In genomic region chr11:59239428-59239785, GRCm38 (mm10) we compare ENCODE assay signal across 16 mouse cellular contexts. TPM values are rescaled to one million over a fixed set of nuclear protein-coding genes. Genes with fewer than 3 reads are reported as not detected.
A peak's percentile ranks its signal among the peaks of the same experiment; 100 is the strongest.
DNase-seq lines count a peak whose midpoint lies in the region; ATAC-seq lines count a peak whose summit lies in the region.
"Had no signal": no experiment of that assay in that cellular context is flagged by ENCODE, and none has a peak within 500 bp of the region (broad histone marks: within the 10 kb centered on the region; RNA-seq: fewer than 3 reads in every experiment).

No protein-coding gene starts in this region.

- WGBS in forebrain, embryonic 12.5 days = 63% methylated on average over 4 of the region's 4 CpGs
- WGBS in forebrain, embryonic 16.5 days = 52% methylated on average over 4 of the region's 4 CpGs
- 59% methylated on average over 4 of the region's 4 CpGs for WGBS in midbrain, embryonic 11.5 days
- WGBS in midbrain, embryonic 15.5 days = 68% methylated on average over 4 of the region's 4 CpGs
- WGBS in limb, embryonic 10.5 days = 47% methylated on average over 4 of the region's 4 CpGs
- 65% methylated on average over 4 of the region's 4 CpGs for WGBS in neural tube, embryonic 15.5 days

- H3K4me2 ChIP-seq in forebrain, embryonic 12.5 days = no peak overlapping the region
- no peak overlapping the region for H3K4me2 ChIP-seq in forebrain, embryonic 16.5 days (ENCODE audit: low read length)
- H3K4me2 ChIP-seq in midbrain, embryonic 11.5 days = no peak overlapping the region; the same call in 1 of the 2 replicates
- no peak overlapping the region for H3K4me2 ChIP-seq in midbrain, embryonic 15.5 days
- no peak overlapping the region for H3K4me2 ChIP-seq in neural tube, embryonic 15.5 days
- H3K4me2 ChIP-seq: embryonic facial prominence, embryonic 13.5 days had no signal

- H3K4me3 ChIP-seq in forebrain, embryonic 12.5 days (replicated peaks) = no peak overlapping the region
- no peak overlapping the region for H3K4me3 ChIP-seq in forebrain, embryonic 16.5 days (replicated peaks; ENCODE audit: low read length)
- no peak overlapping the region for H3K4me3 ChIP-seq in midbrain, embryonic 11.5 days (ENCODE audit: low read depth, low read length)
- H3K4me3 ChIP-seq in midbrain, embryonic 15.5 days = no peak overlapping the region
- peak overlapping the region; percentile 6; the same call in 1 of the 2 replicates for H3K4me3 ChIP-seq in limb, embryonic 10.5 days
- no peak overlapping the region for H3K4me3 ChIP-seq in neural tube, embryonic 15.5 days (replicated peaks)
- H3K4me3 ChIP-seq: embryonic facial prominence, embryonic 13.5 days; megakaryocyte, embryonic 14.5 days had no signal

- H3K27me3 ChIP-seq in forebrain, embryonic 12.5 days = peaks cover 48% of the 10 kb centered on the region
- H3K27me3 ChIP-seq in forebrain, embryonic 16.5 days (replicated peaks; ENCODE audit: control insufficient read depth, insufficient read depth, low read length) = no peaks in the 10 kb centered on the region
- H3K27me3 ChIP-seq in midbrain, embryonic 11.5 days (ENCODE audit: control insufficient read depth, insufficient read depth, low read length) = peaks cover 2% of the 10 kb centered on the region
- no peaks in the 10 kb centered on the region for H3K27me3 ChIP-seq in midbrain, embryonic 15.5 days (replicated peaks)
- H3K27me3 ChIP-seq in limb, embryonic 10.5 days (ENCODE audit: low read depth, poor library complexity, severe bottlenecking) = peaks cover 60% of the 10 kb centered on the region
- 0 out of 2 replicates have a peak, but pooled peaks cover 3% of the 10 kb centered on the region for H3K27me3 ChIP-seq in neural tube, embryonic 15.5 days (replicated peaks)

- peak overlapping the region; percentile 26; the same call in 1 of the 2 replicates for H3K27ac ChIP-seq in forebrain, embryonic 12.5 days
- no peak overlapping the region for H3K27ac ChIP-seq in forebrain, embryonic 16.5 days (ENCODE audit: low read length)
- no peak overlapping the region for H3K27ac ChIP-seq in midbrain, embryonic 11.5 days (ENCODE audit: low read depth, low read length)
- H3K27ac ChIP-seq in midbrain, embryonic 15.5 days = no peak overlapping the region
- H3K27ac ChIP-seq in limb, embryonic 10.5 days = no peak overlapping the region
- H3K27ac ChIP-seq in neural tube, embryonic 15.5 days (replicated peaks) = no peak overlapping the region
- H3K27ac ChIP-seq: embryonic facial prominence, embryonic 13.5 days had no signal

- peaks cover 17% of the 10 kb centered on the region for H3K4me1 ChIP-seq in forebrain, embryonic 12.5 days
- H3K4me1 ChIP-seq in forebrain, embryonic 16.5 days (replicated peaks; ENCODE audit: control insufficient read depth, insufficient read depth, low read length) = peaks cover 8% of the 10 kb centered on the region
- peaks cover 5% of the 10 kb centered on the region for H3K4me1 ChIP-seq in midbrain, embryonic 11.5 days (ENCODE audit: control insufficient read depth, insufficient read depth, low read length)
- H3K4me1 ChIP-seq in midbrain, embryonic 15.5 days = peaks cover 5% of the 10 kb centered on the region
- H3K4me1 ChIP-seq in limb, embryonic 10.5 days = peaks cover 32% of the 10 kb centered on the region
- peaks cover 14% of the 10 kb centered on the region for H3K4me1 ChIP-seq in neural tube, embryonic 15.5 days

- no peak overlapping the region for H3K9ac ChIP-seq in forebrain, embryonic 12.5 days
- no peak overlapping the region for H3K9ac ChIP-seq in forebrain, embryonic 16.5 days (replicated peaks; ENCODE audit: low read depth, low read length)
- no peak overlapping the region for H3K9ac ChIP-seq in midbrain, embryonic 11.5 days (ENCODE audit: low read length)
- no peak overlapping the region for H3K9ac ChIP-seq in midbrain, embryonic 15.5 days
- no peak overlapping the region for H3K9ac ChIP-seq in neural tube, embryonic 15.5 days (replicated peaks)
- H3K9ac ChIP-seq: embryonic facial prominence, embryonic 13.5 days had no signal

- no peak for DNase-seq in midbrain, embryonic 11.5 days (ENCODE audit: low spot score, missing footprints)
- DNase-seq in limb, embryonic 10.5 days (ENCODE audit: low spot score) = no peak
- no peak for DNase-seq in left cerebral cortex, adult 18-20 months (ENCODE audit: low spot score in 2 of 2)

- no peaks in the 10 kb centered on the region for H3K36me3 ChIP-seq in forebrain, embryonic 12.5 days (replicated peaks)
- no peaks in the 10 kb centered on the region for H3K36me3 ChIP-seq in forebrain, embryonic 16.5 days (ENCODE audit: control insufficient read depth, insufficient read depth)
- no peaks in the 10 kb centered on the region for H3K36me3 ChIP-seq in midbrain, embryonic 11.5 days (ENCODE audit: control insufficient read depth, insufficient read depth, low read length)
- no peaks in the 10 kb centered on the region for H3K36me3 ChIP-seq in midbrain, embryonic 15.5 days (replicated peaks)
- no peaks in the 10 kb centered on the region for H3K36me3 ChIP-seq in limb, embryonic 10.5 days
- no peaks in the 10 kb centered on the region for H3K36me3 ChIP-seq in neural tube, embryonic 15.5 days
- H3K36me3 ChIP-seq: embryonic facial prominence, embryonic 13.5 days had no signal

- H3K9me3 ChIP-seq in forebrain, embryonic 12.5 days = no peaks in the 10 kb centered on the region
- no peaks in the 10 kb centered on the region for H3K9me3 ChIP-seq in forebrain, embryonic 16.5 days (ENCODE audit: control insufficient read depth, low read length)
- no peaks in the 10 kb centered on the region for H3K9me3 ChIP-seq in midbrain, embryonic 11.5 days (ENCODE audit: control insufficient read depth, low read length)
- H3K9me3 ChIP-seq in midbrain, embryonic 15.5 days = no peaks in the 10 kb centered on the region
- no peaks in the 10 kb centered on the region for H3K9me3 ChIP-seq in limb, embryonic 10.5 days (replicated peaks)
- no peaks in the 10 kb centered on the region for H3K9me3 ChIP-seq in neural tube, embryonic 15.5 days (replicated peaks)
- H3K9me3 ChIP-seq: embryonic facial prominence, embryonic 13.5 days; megakaryocyte, embryonic 14.5 days had no signal

- ATAC-seq in forebrain, embryonic 12.5 days (ENCODE audit: low FRiP score) = peak; percentile 30; the same call in 1 of the 2 replicates
- ATAC-seq in forebrain, embryonic 16.5 days = no peak; the same call in 1 of the 2 replicates
- ATAC-seq in midbrain, embryonic 11.5 days (ENCODE audit: low FRiP score) = peak; percentile 54; the same call in 1 of the 2 replicates
- ATAC-seq in midbrain, embryonic 15.5 days (replicated peaks) = no peak
- 0 out of 2 replicates have a peak, but pooled peaks have one; percentile 3 for ATAC-seq in neural tube, embryonic 15.5 days (ENCODE audit: low FRiP score)
- ATAC-seq in frontal cortex, adult (ENCODE audit: low TSS enrichment) = no peak

RNA-seq across cellular contexts. Expression of gene Arf1, which starts 11.3 kb away (rescaled TPM):
- 539 and 565 TPM in 2 replicates for polyA plus RNA-seq in forebrain, embryonic 12.5 days (2016; fragmentation: Nextera tagmentation; extraction: Ambion mirVana)
- polyA plus RNA-seq in forebrain, embryonic 16.5 days (2015; fragmentation: Nextera tagmentation; extraction: Ambion mirVana) = 645 and 666 TPM in 2 replicates
- polyA plus RNA-seq in midbrain, embryonic 11.5 days (2014; fragmentation: Nextera tagmentation; extraction: Ambion mirVana) = 574 and 583 TPM in 2 replicates
- polyA plus RNA-seq in midbrain, embryonic 15.5 days (2015; fragmentation: Nextera tagmentation; extraction: Ambion mirVana) = 645 TPM in 2 replicates
- polyA plus RNA-seq in limb, embryonic 10.5 days (2016; fragmentation: Nextera tagmentation; extraction: Ambion mirVana) = 648 and 692 TPM in 2 replicates
- 645 and 662 TPM in 2 replicates for polyA plus RNA-seq in neural tube, embryonic 15.5 days (2015; fragmentation: Nextera tagmentation; extraction: Ambion mirVana)
- total RNA-seq in left cerebral cortex, adult 18-20 months (2021) = 100 to 1,000 TPM; 451 to 469 TPM

RNA-seq across cellular contexts. Expression of gene 2310033P09Rik, which starts 31.3 kb away (rescaled TPM):
- 36.2 and 38.4 TPM in 2 replicates for polyA plus RNA-seq in forebrain, embryonic 12.5 days (2016; fragmentation: Nextera tagmentation; extraction: Ambion mirVana)
- polyA plus RNA-seq in forebrain, embryonic 16.5 days (2015; fragmentation: Nextera tagmentation; extraction: Ambion mirVana) = 21.7 and 27.3 TPM in 2 replicates
- polyA plus RNA-seq in midbrain, embryonic 11.5 days (2014; fragmentation: Nextera tagmentation; extraction: Ambion mirVana) = 41.7 and 42.0 TPM in 2 replicates
- 24.3 and 27.7 TPM in 2 replicates for polyA plus RNA-seq in midbrain, embryonic 15.5 days (2015; fragmentation: Nextera tagmentation; extraction: Ambion mirVana)
- 35.1 and 40.2 TPM in 2 replicates for polyA plus RNA-seq in limb, embryonic 10.5 days (2016; fragmentation: Nextera tagmentation; extraction: Ambion mirVana)
- 27.3 and 28.6 TPM in 2 replicates for polyA plus RNA-seq in neural tube, embryonic 15.5 days (2015; fragmentation: Nextera tagmentation; extraction: Ambion mirVana)
- 10 to 100 TPM; 20.6 to 21.2 TPM for total RNA-seq in left cerebral cortex, adult 18-20 months (2021)

RNA-seq across cellular contexts. Expression of gene Mrpl55, which starts 37.1 kb away (rescaled TPM):
- polyA plus RNA-seq in forebrain, embryonic 12.5 days (2016; fragmentation: Nextera tagmentation; extraction: Ambion mirVana) = 88.9 and 93.6 TPM in 2 replicates
- polyA plus RNA-seq in forebrain, embryonic 16.5 days (2015; fragmentation: Nextera tagmentation; extraction: Ambion mirVana) = 87.6 and 95.9 TPM in 2 replicates
- 88.7 and 93.3 TPM in 2 replicates for polyA plus RNA-seq in midbrain, embryonic 11.5 days (2014; fragmentation: Nextera tagmentation; extraction: Ambion mirVana)
- polyA plus RNA-seq in midbrain, embryonic 15.5 days (2015; fragmentation: Nextera tagmentation; extraction: Ambion mirVana) = 89.8 and 93.2 TPM in 2 replicates
- 123 and 131 TPM in 2 replicates for polyA plus RNA-seq in limb, embryonic 10.5 days (2016; fragmentation: Nextera tagmentation; extraction: Ambion mirVana)
- polyA plus RNA-seq in neural tube, embryonic 15.5 days (2015; fragmentation: Nextera tagmentation; extraction: Ambion mirVana) = 99.3 and 103 TPM in 2 replicates
- total RNA-seq in left cerebral cortex, adult 18-20 months (2021) = 10 to 100 TPM; 43.8 to 44.4 TPM

RNA-seq across cellular contexts. Expression of gene Guk1, which starts 47.4 kb away (rescaled TPM):
- 83.4 and 95.5 TPM in 2 replicates for polyA plus RNA-seq in forebrain, embryonic 12.5 days (2016; fragmentation: Nextera tagmentation; extraction: Ambion mirVana)
- polyA plus RNA-seq in forebrain, embryonic 16.5 days (2015; fragmentation: Nextera tagmentation; extraction: Ambion mirVana) = 181 and 201 TPM in 2 replicates
- polyA plus RNA-seq in midbrain, embryonic 11.5 days (2014; fragmentation: Nextera tagmentation; extraction: Ambion mirVana) = 92.9 and 96.6 TPM in 2 replicates
- 232 and 257 TPM in 2 replicates for polyA plus RNA-seq in midbrain, embryonic 15.5 days (2015; fragmentation: Nextera tagmentation; extraction: Ambion mirVana)
- polyA plus RNA-seq in limb, embryonic 10.5 days (2016; fragmentation: Nextera tagmentation; extraction: Ambion mirVana) = 145 and 155 TPM in 2 replicates
- 225 and 262 TPM in 2 replicates for polyA plus RNA-seq in neural tube, embryonic 15.5 days (2015; fragmentation: Nextera tagmentation; extraction: Ambion mirVana)
- 100 to 1,000 TPM; 144 TPM for total RNA-seq in left cerebral cortex, adult 18-20 months (2021)

RNA-seq across cellular contexts. Expression of gene Wnt3a, which starts 51.1 kb away (rescaled TPM):
- polyA plus RNA-seq in forebrain, embryonic 12.5 days (2016; fragmentation: Nextera tagmentation; extraction: Ambion mirVana) = 4.9 and 6.8 TPM in 2 replicates
- polyA plus RNA-seq in forebrain, embryonic 16.5 days (2015; fragmentation: Nextera tagmentation; extraction: Ambion mirVana) = 0.35 and 0.73 TPM in 2 replicates
- 1.4 and 2.0 TPM in 2 replicates for polyA plus RNA-seq in midbrain, embryonic 11.5 days (2014; fragmentation: Nextera tagmentation; extraction: Ambion mirVana)
- polyA plus RNA-seq in midbrain, embryonic 15.5 days (2015; fragmentation: Nextera tagmentation; extraction: Ambion mirVana) = 0.43 and 0.61 TPM in 2 replicates
- 0.14 and 0.53 TPM in 2 replicates for polyA plus RNA-seq in limb, embryonic 10.5 days (2016; fragmentation: Nextera tagmentation; extraction: Ambion mirVana)
- polyA plus RNA-seq in neural tube, embryonic 15.5 days (2015; fragmentation: Nextera tagmentation; extraction: Ambion mirVana) = 0.14 and 0.35 TPM in 2 replicates
- under 1 TPM in 1 of 2 experiments, not detected in 1; 0.12 TPM for total RNA-seq in left cerebral cortex, adult 18-20 months (2021)
- total RNA-seq: adrenal gland, postnatal 10 days; gastrocnemius, postnatal 4 days; neutrophil, adult 5-6 weeks had no signal
- polyA plus RNA-seq: heart, postnatal 0 days; intestine, embryonic 16.5 days; large intestine, adult 2 months had no signal

Comparison
In these comparisons a context has a peak if more than half of its experiments do, and no peak if none do; other contexts are left out.
1. ATAC-seq: peak in forebrain, embryonic 12.5 days (single experiment), midbrain, embryonic 11.5 days (single experiment) and neural tube, embryonic 15.5 days (single experiment); none in forebrain, embryonic 16.5 days (single experiment), midbrain, embryonic 15.5 days (single experiment) and frontal cortex, adult (single experiment).